Mouse (Mus musculus) bone marrow macrophage, adult 2 months (primary cell): ENCODE measurements at regions not wholly inside any gene's neighbourhood (a gene's known extent, or its start where the extent isn't known, plus 50 kb on each side); places are given as distances from the start of the nearest gene placed in this dataset.

Experiments used
- CTCF ChIP-seq: IDR thresholded peaks from 2 replicates; pipeline ENCODE4 v1.5.1; 2012; ENCODE audit warnings: low read depth, mild to moderate bottlenecking, low read length, moderate library complexity
- POLR2A ChIP-seq: IDR thresholded peaks from 2 replicates; pipeline ENCODE4 v1.6.1; 2012; ENCODE audit warnings: mild to moderate bottlenecking, low read depth, low read length, borderline replicate concordance

- TF ChIP-seq POLR2A = no peak
- no peak for TF ChIP-seq CTCF
These were observed 64.5 kb upstream of the Emb start for GRCm38 (mm10) chr13:117143828-117144227.
